Mouse (Mus musculus): ENCODE measurements around the gene Ccz1. TPM values are rescaled to one million over a fixed set of nuclear protein-coding genes. Genes with fewer than 3 reads are reported as not detected.

Gene Ccz1
- polyA plus RNA-seq, 2 experiments = 21.9 to 46.8 TPM

DNA sequence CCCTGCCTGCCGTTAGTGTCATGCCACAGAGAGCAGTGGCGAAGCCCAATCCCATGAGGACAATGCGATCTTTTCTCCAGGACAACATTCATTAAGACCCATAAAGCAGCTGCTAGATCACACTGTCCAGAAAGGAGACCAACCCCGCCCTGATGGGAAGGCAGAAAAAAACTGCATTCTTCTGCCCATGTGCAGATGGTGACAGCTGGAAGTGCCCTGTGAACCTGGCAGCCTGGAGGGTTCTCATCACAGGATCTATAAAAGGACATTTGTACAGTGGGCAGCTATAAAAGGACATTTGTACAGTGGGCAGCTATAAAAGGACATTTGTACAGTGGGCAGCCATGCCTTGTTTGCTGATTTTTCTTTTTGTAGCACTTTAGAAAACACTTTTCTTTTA is 25.6 kb downstream of the Ccz1 start:
- DNase-seq (ENCODE audit: low read depth in 3 of 3, low spot score in 3 of 3) (no peak), ATAC-seq (ENCODE audit: insufficient read depth) (no peak)
- Histone ChIP-seq H3K9ac (replicated peaks) (no peak overlapping the region), H3K9me3 (ENCODE audit: control insufficient read depth, low read length) (no peaks in the 10 kb centered on the region), H3K36me3 (replicated peaks; ENCODE audit: control insufficient read depth, insufficient read depth, low read depth) (peaks cover 40% of the 10 kb centered on the region), H3K4me1 (replicated peaks; ENCODE audit: control insufficient read depth in 2 of 2, insufficient read depth in 2 of 2, low read length in 1 of 2) (no peaks in the 10 kb centered on the region), H3K27ac (no peak overlapping the region), H3K4me2 (ENCODE audit: low read depth) (no peak overlapping the region), H3K4me3 (ENCODE audit: insufficient read depth in 1 of 2, low read depth in 2 of 2, low read length in 2 of 2) (no peak overlapping the region), H3K27me3 (ENCODE audit: control insufficient read depth, insufficient read depth, low read length) (no peaks in the 10 kb centered on the region)
- 86% methylated on average over 4 of the region's 4 CpGs for WGBS (ENCODE audit: insufficient replicate concordance)
- TF ChIP-seq CTCF (IDR thresholded peaks at IDR 0.05; ENCODE audit: low read depth) (no peak), EP300 (IDR thresholded peaks at IDR 0.05; ENCODE audit: low read depth) (no peak)

DNA sequence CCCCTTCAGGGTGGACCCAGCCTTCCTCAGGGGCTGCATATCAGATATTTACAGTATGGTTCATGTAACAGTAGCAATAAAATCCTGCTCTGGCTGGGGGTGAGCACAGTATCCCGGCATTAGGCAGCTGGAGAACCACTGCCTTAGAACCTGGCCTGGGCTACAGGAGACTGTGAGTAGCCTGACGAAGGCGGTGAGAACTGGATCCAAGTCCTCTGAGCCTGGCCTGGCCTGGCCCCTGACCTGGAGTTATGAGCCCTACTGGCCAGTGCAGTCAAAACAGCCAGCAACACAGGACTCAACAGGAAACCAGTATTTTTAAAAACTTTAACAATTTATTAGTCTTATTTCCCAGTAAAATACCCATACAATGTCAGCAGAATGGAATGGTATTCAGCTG is 27.1 kb downstream of the Ccz1 start:
- Histone ChIP-seq H3K4me2 (ENCODE audit: low read depth) (no peak overlapping the region), H3K4me1 (replicated peaks; ENCODE audit: control insufficient read depth in 2 of 2, insufficient read depth in 2 of 2, low read length in 1 of 2) (no peaks in the 10 kb centered on the region), H3K9me3 (ENCODE audit: control insufficient read depth, low read length) (no peaks in the 10 kb centered on the region), H3K4me3 (ENCODE audit: insufficient read depth in 1 of 2, low read depth in 2 of 2, low read length in 2 of 2) (no peak overlapping the region), H3K27ac (no peak overlapping the region), H3K9ac (replicated peaks) (no peak overlapping the region), H3K36me3 (replicated peaks; ENCODE audit: control insufficient read depth, insufficient read depth, low read depth) (peaks cover 39% of the 10 kb centered on the region), H3K27me3 (ENCODE audit: control insufficient read depth, insufficient read depth, low read length) (no peaks in the 10 kb centered on the region)
- no peak for TF ChIP-seq EP300 (IDR thresholded peaks at IDR 0.05; ENCODE audit: low read depth)
- no peak for TF ChIP-seq CTCF (IDR thresholded peaks at IDR 0.05; ENCODE audit: low read depth)
- 87% methylated on average over 3 of the region's 3 CpGs for WGBS (ENCODE audit: insufficient replicate concordance)
- ATAC-seq (ENCODE audit: insufficient read depth) = no peak
- DNase-seq (ENCODE audit: low read depth in 3 of 3, low spot score in 3 of 3) = no peak

DNA sequence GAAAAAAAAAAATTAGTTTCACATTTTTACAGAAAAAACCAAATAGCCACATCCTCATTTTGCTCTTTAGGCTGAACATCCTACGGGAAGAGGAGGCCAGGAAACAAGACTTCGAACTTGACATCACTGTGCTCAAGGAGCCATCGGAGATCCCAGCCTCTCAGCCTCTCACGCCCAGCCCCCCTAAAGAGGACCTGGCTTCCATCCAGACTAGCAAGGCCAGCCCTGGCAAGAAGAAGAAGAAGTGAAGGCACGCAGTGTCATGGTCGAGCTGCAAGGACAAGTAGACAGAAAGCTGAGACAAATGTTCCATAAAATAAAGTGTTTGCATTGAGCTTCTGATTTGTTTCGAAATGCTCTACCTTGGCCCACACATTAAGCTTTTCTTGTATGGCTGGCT is 29.3 kb downstream of the Ccz1 start:
- no peak overlapping the region for H3K4me2 ChIP-seq (ENCODE audit: low read depth)
- ATAC-seq (ENCODE audit: insufficient read depth) (no peak), DNase-seq (ENCODE audit: low read depth in 3 of 3, low spot score in 3 of 3) (no peak)
- H3K9ac ChIP-seq (replicated peaks) = no peak overlapping the region
- 78% methylated on average over 7 of the region's 7 CpGs for WGBS (ENCODE audit: insufficient replicate concordance)
- peaks cover 20% of the 10 kb centered on the region for H3K36me3 ChIP-seq (replicated peaks; ENCODE audit: control insufficient read depth, insufficient read depth, low read depth)
- H3K4me3 ChIP-seq (ENCODE audit: insufficient read depth in 1 of 2, low read depth in 2 of 2, low read length in 2 of 2) = no peak overlapping the region
- H3K4me1 ChIP-seq (replicated peaks; ENCODE audit: control insufficient read depth in 2 of 2, insufficient read depth in 2 of 2, low read length in 1 of 2) = no peaks in the 10 kb centered on the region
- H3K27me3 ChIP-seq (ENCODE audit: control insufficient read depth, insufficient read depth, low read length) = no peaks in the 10 kb centered on the region
- no peaks in the 10 kb centered on the region for H3K9me3 ChIP-seq (ENCODE audit: control insufficient read depth, low read length)
- no peak overlapping the region for H3K27ac ChIP-seq
- TF ChIP-seq EP300 (IDR thresholded peaks at IDR 0.05; ENCODE audit: low read depth) = no peak
- no peak for TF ChIP-seq CTCF (IDR thresholded peaks at IDR 0.05; ENCODE audit: low read depth)

DNA sequence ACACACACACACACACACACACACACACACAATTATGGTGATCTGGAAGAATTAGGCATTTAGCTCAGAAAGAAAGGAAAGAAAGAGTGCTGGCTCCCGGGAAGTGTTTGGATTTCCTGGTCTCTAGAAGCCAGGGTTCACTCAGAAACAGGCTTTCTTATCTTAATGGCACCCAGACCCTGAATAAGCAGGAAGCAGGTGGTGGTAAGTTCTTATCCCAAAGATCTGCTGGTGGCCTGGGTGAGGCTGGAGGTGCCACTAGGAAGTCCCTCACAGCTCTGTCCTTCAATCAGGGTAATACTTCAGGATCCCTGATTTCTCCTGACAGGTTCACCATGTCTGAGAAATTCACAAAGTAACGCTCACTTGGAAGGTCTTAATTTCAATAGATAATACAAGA is 32.3 kb downstream of the Ccz1 start:
- WGBS (ENCODE audit: insufficient replicate concordance) = 50% methylated on average over 2 of the region's 2 CpGs
- peaks cover 8% of the 10 kb centered on the region in 2 experiments for H3K4me1 ChIP-seq (replicated peaks; ENCODE audit: control insufficient read depth in 2 of 2, insufficient read depth in 2 of 2, low read length in 1 of 2)
- no peak overlapping the region for H3K4me2 ChIP-seq (ENCODE audit: low read depth)
- DNase-seq (ENCODE audit: low read depth in 3 of 3, low spot score in 3 of 3) (no peak), ATAC-seq (ENCODE audit: insufficient read depth) (no peak)
- peaks cover 4% of the 10 kb centered on the region for H3K36me3 ChIP-seq (replicated peaks; ENCODE audit: control insufficient read depth, insufficient read depth, low read depth)
- H3K27me3 ChIP-seq (ENCODE audit: control insufficient read depth, insufficient read depth, low read length) = no peaks in the 10 kb centered on the region
- H3K4me3 ChIP-seq (ENCODE audit: insufficient read depth in 1 of 2, low read depth in 2 of 2, low read length in 2 of 2) = no peak overlapping the region
- H3K9ac ChIP-seq (replicated peaks) = no peak overlapping the region
- no peaks in the 10 kb centered on the region for H3K9me3 ChIP-seq (ENCODE audit: control insufficient read depth, low read length)
- H3K27ac ChIP-seq = no peak overlapping the region
- no peak for TF ChIP-seq EP300 (IDR thresholded peaks at IDR 0.05; ENCODE audit: low read depth)
- no peak for TF ChIP-seq CTCF (IDR thresholded peaks at IDR 0.05; ENCODE audit: low read depth)

DNA sequence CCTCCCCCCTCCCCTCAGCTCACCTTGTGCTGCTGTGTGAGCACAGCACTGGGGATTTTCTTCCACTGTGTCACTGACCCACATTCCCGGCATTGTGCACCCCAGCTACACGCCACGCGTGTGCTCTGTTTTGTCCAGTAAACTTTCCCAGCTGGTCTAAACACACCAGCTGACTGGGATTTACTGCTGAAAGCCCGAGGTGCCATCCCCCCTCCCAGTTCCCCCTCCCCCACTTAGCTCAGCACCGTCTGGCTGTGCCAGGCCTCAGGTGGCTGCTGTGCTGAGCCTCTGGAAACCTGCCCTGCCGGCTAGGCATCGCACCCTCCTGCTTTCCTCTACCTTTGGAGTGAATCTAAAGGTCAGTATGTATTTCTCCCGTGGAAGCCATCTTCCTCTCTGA is 33.8 kb downstream of the Ccz1 start:
- whole genome bisulfite sequencing (ENCODE audit: insufficient replicate concordance) = 66% methylated on average over 9 of the region's 9 CpGs
- no peak overlapping the region for H3K4me3 ChIP-seq (ENCODE audit: insufficient read depth in 1 of 2, low read depth in 2 of 2, low read length in 2 of 2)
- no peak for TF ChIP-seq CTCF (IDR thresholded peaks at IDR 0.05; ENCODE audit: low read depth)
- DNase-seq (ENCODE audit: low read depth in 3 of 3, low spot score in 3 of 3) (no peak), ATAC-seq (ENCODE audit: insufficient read depth) (no peak)
- H3K36me3 ChIP-seq (replicated peaks; ENCODE audit: control insufficient read depth, insufficient read depth, low read depth) = no peaks in the 10 kb centered on the region; the same call in none of the 2 replicates
- peaks cover 23% of the 10 kb centered on the region in 2 experiments for H3K4me1 ChIP-seq (replicated peaks; ENCODE audit: control insufficient read depth in 2 of 2, insufficient read depth in 2 of 2, low read length in 1 of 2)
- H3K9me3 ChIP-seq (ENCODE audit: control insufficient read depth, low read length) = no peaks in the 10 kb centered on the region
- H3K27ac ChIP-seq = no peak overlapping the region
- H3K9ac ChIP-seq (replicated peaks) = no peak overlapping the region
- no peak overlapping the region for H3K4me2 ChIP-seq (ENCODE audit: low read depth)
- H3K27me3 ChIP-seq (ENCODE audit: control insufficient read depth, insufficient read depth, low read length) = no peaks in the 10 kb centered on the region
